Mouse (Mus musculus) bone marrow, adult 2 months (tissue): ENCODE results near the gene Pphln1.

ENCODE experiments used
- CTCF ChIP-seq: fragments of 200-500 bp; IDR thresholded peaks from 2 replicates; pipeline ENCODE4 v1.5.1; 2011; ENCODE audit warnings: low read length, control low read depth; ENCODE audit not compliant: control insufficient read depth, insufficient read depth
- POLR2A ChIP-seq: fragments of 200-500 bp; IDR thresholded peaks from 2 replicates; pipeline ENCODE4 v1.6.1; 2011; ENCODE audit warnings: low read depth, mild to moderate bottlenecking, control low read depth, low read length, borderline replicate concordance; ENCODE audit not compliant: control insufficient read depth

- TF ChIP-seq POLR2A (no peak), CTCF (no peak)
Measured at GRCm38 (mm10) chr15:93397269-93397668, 881 bp upstream of the Pphln1 start.
